Mouse (Mus musculus) small intestine, adult 2 months (tissue): Measurements from ENCODE around the gene Catsper1.

ENCODE experiments used
- CTCF ChIP-seq: fragments of 200-500 bp; IDR thresholded peaks from 2 replicates; pipeline ENCODE4 v1.5.1; 2012; ENCODE audit warnings: low read depth, mild to moderate bottlenecking, control low read depth, inconsistent platforms, low read length, moderate library complexity, mixed read lengths; ENCODE audit not compliant: insufficient replicate concordance, insufficient read length; ENCODE audit errors: extremely low read depth
- POLR2A ChIP-seq: fragments of 200-500 bp; IDR thresholded peaks from 2 replicates; pipeline ENCODE4 v1.6.1; 2012; ENCODE audit warnings: low read depth, mild to moderate bottlenecking, control low read depth, inconsistent platforms, low read length, moderate library complexity

- TF ChIP-seq CTCF (peak; percentile 85; the same call in 1 of the 2 replicates), POLR2A (no peak)
These were observed 2.4 kb downstream of the Catsper1 start for GRCm38 (mm10) chr19:5337975-5338374.
